Mouse (Mus musculus) gastrocnemius, adult 2 months (tissue): Measurements from ENCODE around the gene Prr22. TPM values are rescaled to one million over a fixed set of nuclear protein-coding genes. Genes with fewer than 3 reads are reported as not detected.

Source experiments
- DNase-seq: peaks from one replicate; pipeline ENCODE4 v3.0.0; 2022
- H3K27ac ChIP-seq: fragments of 200-600 bp; 2 replicates; pipeline ENCODE4 v1.8.1; 2022; ENCODE audit warnings: mild to moderate bottlenecking
- H3K4me3 ChIP-seq: fragments of 200-600 bp; 2 replicates; pipeline ENCODE4 v1.8.1; 2022; ENCODE audit warnings: mild to moderate bottlenecking, moderate library complexity
- CTCF ChIP-seq: fragments of 200-600 bp; IDR thresholded peaks from 2 replicates; pipeline ENCODE4 v1.8.1; 2022; ENCODE audit warnings: antibody characterized with exemption, mild to moderate bottlenecking, moderate library complexity
- intact Hi-C: fragments of 180-260 bp; cut with DNase I; formaldehyde crosslinking; loops from one replicate; pipeline ENCODE4 v1.15.1; 2025
- long read RNA-seq, 2 experiments: library from polyadenylated mRNA; stranded (forward); transcript quantifications; one replicate each; pipeline ENCODE4 v2.0.0; 2021
- total RNA-seq, 2 experiments: library from RNA; stranded (reverse); gene quantifications; 2 replicates each; pipeline ENCODE4 v1.2.3; 2021

The Prr22 gene
- total RNA-seq: under 1 TPM; 0.14 to 0.36 TPM
- long read RNA-seq, experiment 1: 0 reads
- long read RNA-seq, experiment 2: 0 reads

GRCm38 (mm10) chr17:56769950-56770349 is at the start of gene Prr22:
TSS of gene Prr22 (plus strand) at chr17:56770250.
- no peak within 1 kb of the TSS for H3K27ac ChIP-seq
- intact Hi-C loops: no loop called here

GRCm38 (mm10) chr17:56722441-56722840 is 47.6 kb upstream of the Prr22 start:
- TF ChIP-seq CTCF: no peak

More at GRCm38 (mm10) chr17:56769950-56770349, at the start of gene Prr22:
- DNase-seq: no peak
- TF ChIP-seq CTCF: no peak
- no peak within 1 kb of the TSS for H3K4me3 ChIP-seq

GRCm38 (mm10) chr17:56723419-56724161 is 46.5 kb upstream of the Prr22 start:
- no peak for TF ChIP-seq CTCF

More at GRCm38 (mm10) chr17:56722441-56722840, 47.6 kb upstream of the Prr22 start:
- Histone ChIP-seq H3K27ac (peak overlapping the region; percentile 57), H3K4me3 (no peak overlapping the region)
- intact Hi-C loops: no loop called here
- peak; percentile 84 for DNase-seq

GRCm38 (mm10) chr17:56727029-56727649 is 42.9 kb upstream of the Prr22 start:
- no peak for DNase-seq
- Histone ChIP-seq H3K4me3 (no peak overlapping the region), H3K27ac (peak overlapping the region; percentile 66)
- no peak for TF ChIP-seq CTCF
- intact Hi-C loops: no loop called here

More at GRCm38 (mm10) chr17:56723419-56724161, 46.5 kb upstream of the Prr22 start:
- no peak overlapping the region for H3K4me3 ChIP-seq
- H3K27ac ChIP-seq: no peak overlapping the region
- intact Hi-C loops: no loop called here
- no peak for DNase-seq

GRCm38 (mm10) chr17:56727659-56728058 is 42.4 kb upstream of the Prr22 start:
- intact Hi-C loops: no loop called here
- no peak overlapping the region for H3K4me3 ChIP-seq
- peak overlapping the region; percentile 66 for H3K27ac ChIP-seq
- no peak for TF ChIP-seq CTCF
- DNase-seq: no peak

- intact Hi-C loops: no loop called here
- Histone ChIP-seq H3K4me3 (no peak overlapping the region), H3K27ac (0 out of 2 replicates have a peak overlapping the region, but pooled peaks have one; percentile 66)
- TF ChIP-seq CTCF: no peak
- peak; percentile 46 for DNase-seq
These were observed 41.9 kb upstream of the Prr22 start for GRCm38 (mm10) chr17:56728117-56728516.

GRCm38 (mm10) chr17:56729151-56729550 is 40.9 kb upstream of the Prr22 start:
- DNase-seq: no peak
- Histone ChIP-seq H3K27ac (no peak overlapping the region), H3K4me3 (no peak overlapping the region)
- TF ChIP-seq CTCF: no peak
- intact Hi-C loops: no loop called here

GRCm38 (mm10) chr17:56729656-56730055 is 40.4 kb upstream of the Prr22 start:
- Histone ChIP-seq H3K4me3 (no peak overlapping the region), H3K27ac (no peak overlapping the region)
- intact Hi-C loops: no loop called here
- no peak for TF ChIP-seq CTCF
- DNase-seq: no peak

GRCm38 (mm10) chr17:56736534-56736933 is 33.5 kb upstream of the Prr22 start:
- no peak overlapping the region for H3K4me3 ChIP-seq
- intact Hi-C loops: no loop called here
- H3K27ac ChIP-seq: no peak overlapping the region
- peak; percentile 40 for TF ChIP-seq CTCF
- DNase-seq: no peak

GRCm38 (mm10) chr17:56738221-56738620 is 31.8 kb upstream of the Prr22 start:
- no peak overlapping the region for H3K27ac ChIP-seq
- TF ChIP-seq CTCF: peak; percentile 8; the same call in 1 of the 2 replicates
- intact Hi-C loops: no loop called here
- no peak overlapping the region for H3K4me3 ChIP-seq
- DNase-seq: peak; percentile 60

GRCm38 (mm10) chr17:56740118-56740787 is 29.8 kb upstream of the Prr22 start:
- no peak for DNase-seq
- TF ChIP-seq CTCF: no peak
- Histone ChIP-seq H3K4me3 (no peak overlapping the region), H3K27ac (no peak overlapping the region)
- intact Hi-C loops: no loop called here

- intact Hi-C loops: no loop called here
- no peak overlapping the region for H3K27ac ChIP-seq
- no peak overlapping the region for H3K4me3 ChIP-seq
- TF ChIP-seq CTCF: no peak
- no peak for DNase-seq
These were observed 29.3 kb upstream of the Prr22 start for GRCm38 (mm10) chr17:56740788-56741160.

- no peak for DNase-seq
- TF ChIP-seq CTCF: no peak
- Histone ChIP-seq H3K27ac (no peak overlapping the region), H3K4me3 (no peak overlapping the region)
- intact Hi-C loops: no loop called here
These were observed 25.9 kb upstream of the Prr22 start for GRCm38 (mm10) chr17:56744173-56744572.
